Mouse (Mus musculus): Measurements from ENCODE around the gene Slc35a1.

- TF ChIP-seq CTCF (IDR thresholded peaks at IDR 0.05; ENCODE audit: borderline replicate concordance, insufficient read depth, low read length) (no peak), POLR2A (IDR thresholded peaks at IDR 0.05; ENCODE audit: low read depth, low read length) (no peak)
Measured at GRCm38 (mm10) chr4:34656101-34656500, 31.1 kb downstream of the Slc35a1 start.

Measured in embryonic fibroblast, embryonic 13.5 days (primary cell).